Mouse (Mus musculus): ENCODE data around the gene Trpm1.

Gene Trpm1

DNA sequence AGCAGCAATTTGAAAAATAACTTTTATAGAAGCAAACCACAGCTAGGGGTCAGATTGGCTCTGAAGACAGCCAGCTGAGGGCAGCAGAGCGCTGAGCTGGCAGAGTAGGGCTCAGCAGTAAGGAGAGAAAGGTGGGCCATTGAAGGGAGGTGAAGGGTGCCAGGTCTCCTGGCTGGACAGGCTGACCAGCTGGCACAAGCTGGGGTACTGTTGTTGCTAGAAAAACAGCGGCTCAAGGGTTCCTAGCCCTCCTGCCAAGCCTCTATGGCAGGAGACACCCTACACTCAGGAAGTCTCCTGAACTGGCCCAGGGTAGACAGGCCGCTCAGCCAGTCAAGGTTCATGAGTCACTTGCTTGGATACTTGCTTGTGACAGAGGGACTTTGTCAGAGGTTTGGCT lies 11.4 kb downstream of the Trpm1 start:
- DNase-seq = peak; percentile 76

DNA sequence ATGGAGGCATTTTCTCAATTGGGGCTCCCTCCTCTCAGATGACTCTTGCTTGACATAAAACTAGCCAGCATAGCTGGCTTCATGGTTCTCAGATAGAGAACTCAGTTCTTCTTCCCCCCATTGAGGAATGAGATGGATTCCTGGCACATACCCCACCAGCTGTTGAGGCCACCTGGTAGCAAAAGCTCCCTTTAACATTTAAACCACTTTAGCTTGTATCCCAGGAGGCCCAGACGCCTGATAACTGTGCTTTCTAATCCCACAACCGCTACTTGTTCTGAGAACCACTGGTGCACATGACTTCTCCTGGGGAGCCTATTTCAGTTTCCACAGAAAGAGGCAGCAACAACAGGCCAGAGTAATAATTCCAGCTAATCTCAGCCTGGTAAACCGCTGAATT lies 12.4 kb downstream of the Trpm1 start:
- DNase-seq = no peak

DNA sequence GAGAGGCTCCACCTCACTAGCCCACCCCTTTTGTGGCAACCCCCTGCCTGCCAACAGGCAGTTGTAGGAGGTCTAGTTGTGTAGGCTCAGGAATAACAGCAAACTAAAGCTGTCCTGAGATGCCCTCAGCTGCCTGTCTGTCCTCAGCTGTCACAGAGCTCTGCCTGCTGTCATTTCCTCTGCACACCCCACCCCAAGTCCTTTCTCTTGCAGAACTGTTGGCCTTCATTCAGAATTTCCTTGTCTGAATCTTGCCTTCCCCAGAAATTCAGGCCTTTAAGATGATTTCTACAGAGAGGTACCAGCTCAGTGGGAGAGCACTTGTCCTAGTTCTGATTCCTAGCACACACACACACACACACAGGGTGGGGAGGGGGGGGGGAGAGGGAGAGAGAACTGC lies 13.1 kb downstream of the Trpm1 start:
- DNase-seq = no peak

DNA sequence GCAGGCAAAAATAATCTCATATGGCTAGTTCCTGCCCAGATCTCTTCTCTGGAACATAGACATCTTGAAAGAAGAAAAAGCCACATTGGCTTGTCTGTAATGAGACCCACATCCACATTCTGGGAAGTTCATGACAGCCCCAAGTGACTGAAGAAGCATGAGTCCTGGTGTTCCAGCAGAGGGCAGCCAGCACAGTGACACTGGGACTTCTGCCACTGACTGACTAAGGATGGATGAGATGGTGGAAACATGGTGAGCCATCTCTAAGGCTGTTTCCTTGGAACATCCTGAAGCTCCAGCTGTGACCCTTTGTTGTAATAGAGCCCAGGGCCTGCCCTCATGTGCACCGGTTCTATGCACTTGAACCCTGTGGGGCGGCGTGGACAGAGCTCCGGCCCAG lies 25.7 kb downstream of the Trpm1 start:
- DNase-seq = no peak

DNA sequence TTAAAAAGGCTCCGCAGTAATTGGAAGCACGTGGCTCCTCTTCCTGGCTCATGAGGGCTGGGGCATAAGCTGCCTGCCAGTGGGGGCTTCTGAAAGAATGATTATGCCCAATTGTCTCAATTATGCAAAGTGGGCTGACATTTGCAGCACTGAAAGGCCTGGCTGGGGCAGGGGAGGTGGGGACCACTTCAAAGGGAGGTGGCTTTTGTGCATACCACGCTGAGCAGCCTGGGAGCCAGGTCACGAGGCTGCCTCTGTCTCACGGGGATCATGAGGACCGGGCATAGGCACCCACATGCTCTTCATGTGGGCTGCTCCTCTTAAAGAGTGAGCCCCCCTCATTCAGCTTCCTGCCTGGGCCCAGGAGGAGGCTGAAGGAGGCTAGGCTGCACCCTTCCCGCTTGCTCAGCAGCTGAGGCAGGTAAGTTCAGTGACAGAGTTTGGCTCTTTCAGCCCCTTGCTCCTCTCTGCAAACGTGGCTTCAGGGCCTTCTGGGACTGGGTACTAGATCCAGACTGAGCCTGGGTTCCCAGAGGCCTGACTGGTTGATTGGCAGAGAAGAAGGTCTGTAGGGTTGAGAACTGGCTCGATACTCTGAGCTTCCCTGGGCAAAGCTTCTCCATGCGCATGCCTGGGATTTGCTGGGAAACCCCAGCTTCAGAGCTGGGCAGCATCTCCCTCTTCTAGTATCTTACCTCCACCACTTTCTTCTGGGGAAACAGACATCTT lies 31.7 kb downstream of the Trpm1 start:
- peak; percentile 66 for DNase-seq

DNA sequence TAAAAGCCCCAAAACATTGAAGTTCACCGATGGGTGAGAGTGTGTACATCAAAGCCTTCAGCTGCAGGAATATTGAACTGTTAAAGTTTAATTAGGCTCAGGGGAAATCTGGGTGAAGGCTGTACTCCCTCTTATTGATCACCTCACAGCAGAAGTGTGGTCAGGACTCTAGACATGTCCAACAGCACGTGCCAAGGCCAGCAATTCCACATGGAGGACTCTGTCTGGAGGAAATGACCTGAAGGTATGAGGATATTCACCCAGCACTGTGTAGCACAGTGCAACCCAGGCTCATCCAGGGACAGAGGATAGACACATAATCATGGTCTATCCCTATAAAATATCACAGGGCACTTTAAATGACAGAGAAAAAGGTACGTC lies 32.3 kb downstream of the Trpm1 start:
- no peak for DNase-seq

DNA sequence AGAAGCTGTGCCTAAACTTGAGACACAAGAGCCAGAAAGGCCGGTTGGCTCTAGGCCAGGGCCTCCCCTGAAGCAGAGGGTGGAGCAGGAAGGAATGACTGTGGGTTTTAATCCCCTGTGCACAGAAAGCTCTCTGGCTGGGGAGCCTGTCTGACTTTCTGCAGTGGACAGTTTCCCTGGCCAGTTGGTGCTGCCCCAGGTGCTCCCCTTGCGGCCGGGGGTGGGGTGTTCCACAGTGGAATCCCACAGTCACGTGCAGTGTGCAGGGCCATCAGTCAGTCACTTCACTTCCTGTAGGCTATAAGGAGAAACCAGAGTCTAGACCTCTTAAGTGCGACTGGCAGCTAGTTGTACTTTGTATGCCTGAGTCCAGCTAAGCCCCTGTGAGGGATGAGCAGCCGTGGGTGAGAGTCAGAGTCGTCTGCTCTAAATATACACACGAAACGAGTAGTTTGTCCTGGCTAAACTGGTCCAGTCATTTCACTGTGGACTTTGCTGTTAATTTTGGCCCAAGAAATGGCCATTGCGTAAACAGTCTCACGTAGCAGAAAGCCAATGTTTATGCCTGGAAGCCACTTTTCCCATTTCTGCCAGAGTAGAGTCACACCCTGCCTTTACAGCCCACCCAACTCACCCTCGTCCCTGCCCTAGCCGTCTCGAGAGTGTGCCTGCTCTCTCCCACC lies 38.8 kb downstream of the Trpm1 start:
- no peak for DNase-seq

DNA sequence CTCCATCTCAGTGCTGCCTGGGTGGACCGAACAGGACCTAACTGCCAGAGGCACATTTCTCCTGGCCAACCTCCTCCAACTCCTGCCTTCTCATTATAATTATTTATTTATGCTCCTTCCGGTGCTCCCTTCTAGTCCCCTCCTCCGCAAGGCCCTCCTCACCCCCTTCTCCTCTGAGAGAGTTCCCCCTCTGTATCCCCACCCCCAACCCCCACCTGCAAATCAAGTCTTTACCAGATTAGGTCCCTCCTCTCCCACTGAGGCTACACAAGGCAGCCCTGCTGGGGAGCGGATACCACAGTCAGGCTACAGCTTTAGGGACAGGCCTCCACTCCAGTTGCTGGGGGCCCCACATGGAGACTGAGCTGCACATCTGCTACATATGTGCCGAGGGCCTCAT lies 39.8 kb downstream of the Trpm1 start:
- no peak for DNase-seq

DNA sequence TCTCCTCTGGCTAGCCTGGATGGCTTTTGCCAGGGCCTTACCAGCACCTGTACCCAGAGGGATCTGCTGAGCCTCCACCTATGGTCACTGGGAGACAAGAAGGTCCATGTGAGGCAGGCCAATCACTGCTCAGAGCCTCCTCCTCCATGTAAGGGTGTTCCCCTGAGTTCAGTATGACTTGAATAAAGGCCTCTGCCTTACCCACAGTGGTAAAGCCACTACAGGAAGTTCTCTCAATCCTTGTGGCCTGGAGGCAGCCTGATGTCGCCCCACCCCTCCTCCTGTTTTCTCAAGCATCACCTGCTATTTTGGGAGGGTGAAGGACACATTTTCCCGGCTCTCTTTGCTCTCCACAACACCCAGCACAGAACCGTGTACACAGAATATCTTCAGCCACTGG lies 42.5 kb downstream of the Trpm1 start:
- DNase-seq = peak; percentile 15

DNA sequence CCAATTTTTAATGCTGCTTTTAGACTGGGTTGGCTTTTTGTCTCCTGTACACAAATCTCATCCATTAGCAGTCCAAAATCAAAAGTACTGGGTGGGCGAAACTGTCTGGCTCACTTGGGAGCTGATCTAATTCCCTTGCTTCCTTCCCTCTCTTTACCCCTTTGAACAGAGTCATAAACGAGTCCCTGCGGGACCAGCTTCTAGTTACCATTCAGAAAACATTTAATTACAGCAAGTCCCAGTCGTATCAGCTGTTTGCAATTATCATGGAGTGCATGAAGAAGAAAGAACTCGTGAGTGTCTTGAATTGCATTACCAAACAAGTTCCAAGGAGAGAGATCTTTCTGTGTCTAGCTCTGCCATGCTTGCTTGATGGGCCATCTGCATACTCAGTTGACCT lies 55.1 kb downstream of the Trpm1 start:
- DNase-seq = no peak

DNA sequence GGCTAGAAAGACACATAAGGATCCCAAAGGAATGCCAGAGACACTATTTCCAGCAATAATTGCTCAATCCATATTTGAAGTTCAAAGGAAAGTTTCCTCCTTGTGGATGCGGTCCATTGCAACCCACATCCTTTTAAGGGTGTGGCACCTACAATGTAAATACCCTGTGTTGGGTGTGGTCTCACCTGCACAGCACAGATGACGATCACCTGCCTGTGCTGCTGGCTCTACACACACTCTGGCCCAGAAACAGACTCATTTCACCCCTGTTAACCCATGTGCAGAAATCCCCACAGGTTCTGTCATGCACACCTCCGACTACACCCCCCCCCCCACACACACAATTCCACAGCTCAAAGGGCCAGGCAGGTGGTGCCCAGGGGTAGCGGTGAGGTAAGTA lies 59.2 kb downstream of the Trpm1 start:
- no peak for DNase-seq

DNA sequence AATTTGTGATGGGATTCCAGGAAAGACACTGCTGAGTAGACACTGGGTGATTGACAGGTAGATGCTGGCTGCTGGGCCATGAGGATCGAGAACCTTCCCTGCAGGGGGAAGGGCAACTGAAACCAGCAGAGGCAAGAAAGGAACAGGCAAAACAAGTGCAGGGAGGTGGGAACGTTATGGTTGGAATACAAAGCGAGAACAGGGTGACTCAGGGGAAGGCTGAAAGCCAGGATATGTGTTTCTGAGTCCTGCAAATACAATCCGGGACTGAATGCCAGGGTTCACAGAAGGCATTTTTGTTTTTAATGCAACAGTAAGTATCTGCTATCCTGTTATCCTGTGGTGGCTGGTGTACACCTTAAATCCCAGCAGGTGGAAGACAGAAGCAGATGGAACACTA lies 60.4 kb downstream of the Trpm1 start:
- DNase-seq = no peak

DNA sequence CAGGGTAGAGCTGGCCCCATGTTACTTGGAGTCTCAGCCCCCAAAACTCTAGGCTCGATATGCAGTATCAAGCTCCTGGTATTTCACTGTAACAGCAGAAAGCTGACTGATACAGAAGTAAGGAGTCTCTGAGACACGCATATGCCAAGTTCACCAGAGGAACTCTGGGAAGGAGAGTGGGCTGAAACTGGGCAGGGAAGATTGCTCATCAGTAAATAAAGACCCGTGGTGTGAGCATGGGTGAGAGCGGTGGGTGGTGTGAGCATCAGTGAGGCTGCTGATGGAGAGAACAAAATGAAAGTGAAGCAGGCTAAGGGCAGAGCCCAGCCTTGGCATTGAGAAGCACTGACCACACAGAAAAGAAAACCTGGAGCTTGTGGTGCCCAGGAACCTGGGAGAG lies 62.0 kb downstream of the Trpm1 start:
- no peak for DNase-seq

DNA sequence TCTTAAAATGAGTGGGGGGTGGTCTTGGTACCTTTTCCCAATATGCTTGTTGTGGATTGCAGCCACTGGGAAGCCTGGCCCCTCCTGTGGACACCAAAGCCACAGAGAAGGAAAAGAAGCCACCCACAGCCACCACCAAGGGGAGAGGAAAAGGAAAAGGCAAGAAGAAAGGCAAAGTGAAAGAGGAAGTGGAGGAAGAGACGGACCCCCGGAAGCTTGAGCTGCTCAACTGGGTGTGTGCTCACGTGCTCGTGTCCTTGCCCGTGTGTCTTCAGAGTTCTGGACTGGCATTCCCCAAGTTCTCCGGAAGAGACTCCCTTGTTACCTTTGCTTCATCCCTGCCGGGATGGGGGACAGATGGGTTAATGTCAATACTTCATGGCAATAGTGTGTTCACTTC lies 63.8 kb downstream of the Trpm1 start:
- peak; percentile 43 for DNase-seq

DNA sequence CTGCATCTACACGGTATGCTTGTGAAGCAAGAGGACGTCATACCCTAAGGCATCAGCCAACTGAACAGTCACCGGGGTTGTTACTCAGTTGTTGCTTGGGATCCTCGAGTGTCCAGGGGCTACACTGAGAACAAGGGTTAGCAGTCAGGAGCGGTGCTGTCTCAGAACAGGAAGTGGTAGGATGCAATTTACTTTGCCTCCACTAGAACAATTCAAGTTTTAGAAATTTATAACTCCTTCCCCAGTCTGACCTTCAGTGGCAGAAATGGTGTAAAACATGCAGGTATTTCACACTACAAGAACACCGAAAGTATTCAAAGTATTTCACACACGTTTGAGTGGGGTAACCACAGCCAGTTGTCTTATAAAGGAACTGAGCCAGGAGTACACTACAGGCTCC lies 66.1 kb downstream of the Trpm1 start:
- DNase-seq = no peak

DNA sequence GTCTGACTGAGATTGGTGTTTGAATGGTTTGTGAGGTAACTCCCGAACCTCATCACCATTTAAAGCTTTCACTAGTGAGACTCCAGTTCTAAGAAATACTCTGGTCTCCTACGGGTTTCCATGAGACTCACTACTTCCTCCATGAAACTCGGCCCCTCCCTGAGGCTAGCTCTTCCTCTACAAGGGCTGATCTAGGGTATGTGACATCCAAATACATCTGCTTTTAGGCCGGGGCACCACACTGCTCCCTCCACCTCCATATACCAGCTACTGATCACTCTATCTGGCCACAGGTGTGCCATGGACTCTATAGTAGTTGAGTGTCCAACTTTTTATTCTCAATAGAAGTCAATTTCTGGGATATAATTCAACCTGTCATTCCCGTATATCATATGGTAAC lies 69.6 kb downstream of the Trpm1 start:
- no peak for DNase-seq

DNA sequence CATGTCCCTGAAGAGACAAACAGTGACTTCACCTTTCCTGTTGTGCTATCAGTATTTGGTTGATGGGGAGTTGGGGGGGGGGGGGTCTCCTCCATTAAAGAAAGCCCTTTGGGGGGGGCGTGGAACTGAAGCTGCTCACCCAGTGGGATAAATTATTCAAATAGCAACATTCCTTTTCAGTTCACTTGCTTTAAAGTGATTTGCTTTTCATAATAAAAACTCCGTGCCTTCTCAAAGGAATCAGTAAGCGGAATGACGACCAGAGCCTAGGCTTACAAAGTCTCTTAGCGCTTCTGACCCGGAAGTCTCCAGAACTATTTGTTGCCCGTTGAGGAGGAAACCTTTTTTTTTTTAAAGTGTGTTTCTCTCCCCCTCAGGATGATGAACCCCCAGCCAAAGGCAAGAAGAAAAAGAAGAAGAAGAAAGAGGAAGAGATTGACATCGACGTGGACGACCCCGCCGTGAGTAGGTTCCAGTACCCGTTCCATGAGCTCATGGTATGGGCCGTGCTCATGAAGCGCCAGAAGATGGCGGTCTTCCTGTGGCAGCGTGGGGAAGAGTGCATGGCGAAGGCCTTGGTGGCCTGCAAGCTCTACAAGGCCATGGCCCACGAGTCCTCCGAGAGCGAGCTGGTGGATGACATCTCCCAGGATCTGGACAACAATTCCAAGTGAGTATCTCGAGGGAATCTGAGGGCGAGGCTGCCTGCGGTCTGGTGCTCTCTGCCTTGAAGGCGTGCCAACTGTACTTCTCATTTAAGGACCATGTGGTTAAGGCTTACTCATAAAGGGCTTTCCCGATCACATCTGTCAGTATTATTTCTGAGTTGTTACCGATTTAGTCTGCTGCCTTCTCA lies 72.9 kb downstream of the Trpm1 start:
- no peak for DNase-seq

DNA sequence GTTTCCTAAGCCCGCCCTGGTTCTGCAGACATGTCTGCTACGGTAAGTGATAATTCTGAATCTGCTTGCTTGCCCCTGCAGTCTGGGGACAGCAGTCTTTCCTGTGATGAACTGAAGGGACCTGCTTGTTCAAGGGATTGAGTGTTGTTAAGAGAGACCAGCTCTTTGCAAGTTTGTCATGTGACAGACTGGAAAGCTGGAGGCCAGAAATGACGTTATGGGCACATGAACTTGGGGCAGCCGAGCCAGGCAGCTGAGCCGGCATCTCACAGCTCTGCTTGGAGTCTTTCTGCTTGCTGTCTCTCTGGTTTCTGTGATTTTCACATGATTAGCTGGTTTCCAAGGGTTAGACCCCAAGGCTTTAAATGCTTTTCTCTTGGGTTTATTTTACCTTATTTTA lies 74.0 kb downstream of the Trpm1 start:
- no peak for DNase-seq

DNA sequence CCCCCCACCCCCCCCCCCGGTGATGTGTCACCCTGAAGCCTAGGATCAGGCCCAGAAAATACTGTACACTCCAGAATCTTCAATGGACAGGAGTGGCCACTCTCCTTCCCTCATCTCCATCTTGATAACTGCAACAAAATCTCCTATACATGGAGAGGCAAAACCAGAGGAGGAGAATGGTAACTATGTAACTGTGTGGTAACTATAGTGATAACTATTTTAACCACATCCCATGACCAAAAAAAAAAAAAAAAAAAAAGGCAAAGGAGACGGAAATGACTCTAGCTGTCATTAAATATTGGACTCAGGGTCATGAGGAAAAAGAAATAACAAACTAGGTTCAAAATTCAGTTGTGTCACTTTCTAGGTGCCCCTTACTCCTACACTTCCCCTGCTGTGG lies 74.7 kb downstream of the Trpm1 start:
- DNase-seq = no peak

DNA sequence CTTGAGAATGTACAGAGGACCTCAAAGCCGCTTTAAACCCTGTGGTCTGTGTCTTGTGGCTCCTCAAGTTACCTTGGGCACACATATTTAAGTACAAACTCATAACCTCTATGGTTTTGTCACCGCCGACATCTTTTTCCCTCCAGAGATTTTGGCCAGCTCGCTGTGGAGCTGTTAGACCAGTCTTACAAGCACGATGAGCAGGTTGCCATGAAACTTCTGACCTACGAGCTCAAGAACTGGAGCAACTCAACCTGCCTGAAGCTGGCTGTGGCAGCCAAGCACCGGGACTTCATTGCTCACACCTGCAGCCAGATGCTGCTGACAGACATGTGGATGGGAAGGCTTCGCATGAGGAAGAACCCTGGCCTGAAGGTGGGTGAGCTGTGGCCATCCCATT lies 76.3 kb downstream of the Trpm1 start:
- no peak for DNase-seq

DNA sequence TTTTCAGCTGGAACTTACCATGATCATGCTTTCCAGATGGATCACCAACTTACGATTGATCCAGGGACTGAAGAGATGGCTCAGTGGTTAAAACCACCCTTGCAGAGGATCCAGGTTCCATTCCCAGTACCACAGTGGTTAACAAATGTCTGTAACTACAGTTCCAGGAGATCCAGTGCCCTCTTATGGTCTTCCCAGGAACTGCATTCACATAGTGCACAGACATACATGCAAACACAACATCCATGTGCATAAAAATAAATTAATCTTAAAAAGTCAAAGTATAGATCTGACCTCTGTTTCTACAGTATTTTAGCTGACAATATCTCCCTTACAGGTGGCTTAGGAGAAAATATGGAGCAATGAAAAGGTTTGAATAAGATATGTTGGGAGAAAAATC lies 77.4 kb downstream of the Trpm1 start:
- peak; percentile 19 for DNase-seq

DNA sequence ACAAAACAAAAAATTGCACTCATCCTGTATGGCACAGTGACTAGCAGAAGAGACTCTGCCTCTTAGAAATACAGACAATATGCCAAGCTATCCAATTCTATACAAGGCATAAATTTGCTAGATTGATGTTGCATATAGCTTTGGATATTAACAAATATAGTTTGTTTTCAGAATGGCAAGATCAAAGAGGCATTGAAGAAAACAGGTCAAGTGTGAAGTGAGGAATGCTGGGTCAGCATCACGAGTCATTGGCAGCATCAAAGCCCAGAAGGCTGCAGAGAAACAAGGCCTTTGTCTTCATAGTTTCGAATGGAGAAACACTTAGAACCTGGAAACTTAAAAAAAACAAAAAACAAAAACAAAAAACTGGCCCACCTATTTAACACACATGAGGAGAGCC lies 78.4 kb downstream of the Trpm1 start:
- no peak for DNase-seq

DNA sequence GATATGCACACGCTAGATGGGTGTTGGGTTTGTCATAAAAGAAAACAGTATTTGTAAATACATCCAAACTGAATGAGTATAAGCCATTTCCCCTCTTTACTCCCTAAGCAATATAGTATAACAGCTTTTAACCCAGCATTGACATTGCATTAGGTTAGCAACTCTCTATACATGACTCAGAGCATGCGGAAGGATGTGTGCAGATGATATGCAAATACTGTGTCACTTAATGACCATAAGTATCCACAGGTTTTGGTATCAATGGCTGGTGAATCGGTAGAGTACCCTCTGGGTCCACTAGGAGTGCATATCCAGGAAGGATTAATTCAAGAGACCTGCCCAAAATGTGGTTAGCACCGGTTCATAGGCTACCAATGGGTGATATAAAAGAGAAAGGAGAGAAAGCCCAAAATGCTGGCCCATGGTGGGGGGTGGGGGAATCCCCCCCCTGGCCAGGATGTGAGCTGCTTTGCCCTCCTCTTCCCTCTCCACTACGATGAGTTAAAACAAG lies 80.7 kb downstream of the Trpm1 start:
- DNase-seq = no peak

DNA sequence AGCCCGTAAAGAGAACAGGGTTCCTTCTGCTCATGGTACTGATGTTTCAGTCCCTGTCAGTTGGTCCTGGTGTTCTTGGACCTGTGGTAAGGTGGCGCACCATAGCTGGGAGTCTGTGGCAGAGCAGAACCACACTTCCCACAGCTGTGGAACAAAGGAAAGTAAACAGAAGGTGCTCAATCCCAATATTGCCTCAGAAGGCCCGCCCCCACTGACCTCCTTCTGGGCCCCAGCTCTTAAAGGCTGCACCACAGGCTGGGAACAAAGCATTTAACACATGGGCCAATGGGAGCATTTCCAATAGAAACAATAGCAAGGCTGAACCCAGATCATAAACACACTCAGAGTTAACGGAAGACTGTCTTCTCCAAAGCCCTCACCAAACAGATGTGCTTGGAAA lies 82.9 kb downstream of the Trpm1 start:
- no peak for DNase-seq

All from thymus, postnatal 14 days (tissue).